Mouse (Mus musculus) embryonic facial prominence, embryonic 14.5 days (tissue): ENCODE measurements around the gene Zfyve28. TPM values are rescaled to one million over a fixed set of nuclear protein-coding genes. Genes with fewer than 3 reads are reported as not detected.

Experiments
- ATAC-seq: fragments of 200-750 bp; cut with Nextera tagmentation; 2 replicates; pipeline ENCODE4 v1.8.0; 2017; ENCODE audit warnings: low read depth, moderate number of reproducible peaks, moderate TSS enrichment
- DNase-seq: peaks from one replicate; pipeline ENCODE4 v3.0.0-alpha.2; 2015; ENCODE audit warnings: low spot score
- H3K27ac ChIP-seq: fragments of 300-500 bp; sonication (generic); replicated peaks from 2 replicates; pipeline ENCODE4 v1.5.1; 2014; ENCODE audit warnings: low read depth, mild to moderate bottlenecking, low read length, moderate library complexity
- H3K27me3 ChIP-seq: fragments of 300-500 bp; sonication (generic); replicated peaks from 2 replicates; pipeline ENCODE4 v1.6.1; 2014; ENCODE audit warnings: low read length; ENCODE audit not compliant: control insufficient read depth, insufficient read depth
- H3K36me3 ChIP-seq: fragments of 300-500 bp; sonication (generic); 2 replicates; pipeline ENCODE4 v1.6.1; 2014; ENCODE audit warnings: low read length, mixed read lengths; ENCODE audit not compliant: control insufficient read depth, insufficient read depth
- H3K4me1 ChIP-seq: fragments of 300-500 bp; sonication (generic); 2 replicates; pipeline ENCODE4 v1.6.1; 2014; ENCODE audit warnings: antibody characterized with exemption, low read length; ENCODE audit not compliant: control insufficient read depth, insufficient read depth
- H3K4me2 ChIP-seq: fragments of 300-500 bp; sonication (generic); 2 replicates; pipeline ENCODE4 v1.6.1; 2014; ENCODE audit warnings: low read depth, mild to moderate bottlenecking, low read length, moderate library complexity, mixed read lengths
- H3K4me3 ChIP-seq: fragments of 300-500 bp; sonication (generic); 2 replicates; pipeline ENCODE4 v1.5.1; 2014; ENCODE audit warnings: low read depth, mild to moderate bottlenecking, low read length
- H3K9ac ChIP-seq: fragments of 300-500 bp; sonication (generic); 2 replicates; pipeline ENCODE4 v1.6.1; 2014; ENCODE audit warnings: low read depth, mild to moderate bottlenecking, low read length, moderate library complexity, mixed read lengths
- H3K9me3 ChIP-seq: fragments of 300-500 bp; sonication (generic); 2 replicates; pipeline ENCODE4 v1.6.1; 2016; ENCODE audit warnings: low read length; ENCODE audit not compliant: control insufficient read depth
- WGBS: fragments of 180-500 bp; shearing (Covaris S2); extraction: QIAGEN DNeasy Blood & Tissue Kit; methylation state at CpG from one replicate; pipeline ENCODE4 v1.1.7; 2014; 5-methylcytosine and 5-hydroxymethylcytosine counted together
- polyA plus RNA-seq: library from polyadenylated mRNA; unstranded; fragments of >200 nt; fragmentation: Nextera tagmentation; extraction: Ambion mirVana; gene quantifications from 2 replicates; pipeline ENCODE4 v1.2.1, GENCODE M21; 2014

The Zfyve28 gene
- polyA plus RNA-seq, 1 experiment from 2014 or later, result 1.7 TPM

GRCm38 (mm10) chr5:34269921-34270465 is 18.3 kb downstream of the Zfyve28 start:
- Histone ChIP-seq H3K4me3 (no peak overlapping the region), H3K9me3 (no peaks in the 10 kb centered on the region), H3K4me1 (no peaks in the 10 kb centered on the region; the same call in 1 of the 2 replicates), H3K27me3 (no peaks in the 10 kb centered on the region), H3K27ac (no peak overlapping the region), H3K4me2 (no peak overlapping the region), H3K9ac (no peak overlapping the region), H3K36me3 (no peaks in the 10 kb centered on the region)
- ATAC-seq (no peak), DNase-seq (no peak)
- 64% methylated on average over 12 of the region's 12 CpGs for WGBS

DNA sequence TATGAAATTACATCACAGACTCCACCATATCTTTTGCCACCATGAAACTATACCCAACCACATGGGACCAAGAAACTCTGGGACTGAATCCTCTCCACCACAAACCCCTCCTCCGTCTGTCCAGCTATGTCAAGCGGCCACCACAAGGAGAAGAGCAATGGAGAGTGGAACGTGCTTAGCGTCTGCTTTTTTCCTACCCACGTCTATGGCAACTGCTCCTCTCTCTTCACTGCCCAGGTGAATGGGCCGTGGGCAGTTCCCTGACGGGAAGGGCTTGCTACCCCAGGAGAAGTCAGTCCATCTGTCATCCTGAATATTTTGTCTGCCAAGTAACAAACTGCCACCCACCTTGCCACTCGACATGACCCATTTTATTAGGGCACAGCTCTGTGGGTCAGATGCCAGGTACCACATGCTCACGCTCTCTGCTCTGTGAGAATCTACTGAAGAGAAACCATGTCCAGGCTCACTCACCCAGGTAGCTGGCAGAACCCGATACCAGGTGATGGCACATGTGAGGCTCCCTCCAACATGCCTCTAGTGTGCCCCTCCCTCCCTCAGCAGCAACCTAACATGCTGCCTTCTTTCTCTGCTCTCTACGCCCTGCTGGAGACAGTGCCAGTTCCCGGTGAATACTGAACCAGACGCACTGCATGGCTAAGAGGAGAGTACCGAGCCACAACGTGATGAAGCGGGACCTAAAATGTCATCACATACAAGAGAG is 18.9 kb downstream of the Zfyve28 start:
- Histone ChIP-seq H3K9me3 (no peaks in the 10 kb centered on the region), H3K36me3 (no peaks in the 10 kb centered on the region), H3K9ac (no peak overlapping the region), H3K4me2 (no peak overlapping the region), H3K4me3 (no peak overlapping the region), H3K4me1 (no peaks in the 10 kb centered on the region; the same call in 1 of the 2 replicates), H3K27me3 (no peaks in the 10 kb centered on the region), H3K27ac (no peak overlapping the region)
- DNase-seq, result no peak
- WGBS, result 79% methylated on average over 16 of the region's 16 CpGs
- ATAC-seq, result no peak

DNA sequence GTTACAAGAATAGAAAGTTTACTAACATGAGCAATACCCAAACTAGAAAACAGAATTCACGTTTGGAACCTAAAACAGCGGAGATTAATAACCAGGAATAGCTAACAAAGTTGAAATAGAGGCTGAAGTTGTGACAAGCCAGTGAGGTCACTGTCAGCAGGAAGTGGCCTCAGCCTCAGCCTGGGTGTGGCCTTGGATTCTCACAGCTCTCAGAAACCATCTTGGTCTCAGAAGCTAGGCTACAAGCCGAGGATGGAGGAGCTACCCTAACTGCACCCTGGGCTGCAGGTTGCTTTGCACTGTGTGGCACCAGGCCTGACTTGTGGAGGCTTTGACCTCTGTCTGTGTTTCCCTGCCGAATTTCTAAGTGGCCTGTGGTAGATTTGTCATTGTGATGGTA is 22.2 kb downstream of the Zfyve28 start:
- H3K36me3 ChIP-seq, result no peaks in the 10 kb centered on the region
- H3K9me3 ChIP-seq, result no peaks in the 10 kb centered on the region
- H3K27me3 ChIP-seq, result no peaks in the 10 kb centered on the region
- no peaks in the 10 kb centered on the region for H3K4me1 ChIP-seq
- DNase-seq (no peak), ATAC-seq (no peak)
- no peak overlapping the region for H3K27ac ChIP-seq
- H3K4me2 ChIP-seq, result no peak overlapping the region
- no peak overlapping the region for H3K9ac ChIP-seq
- no peak overlapping the region for H3K4me3 ChIP-seq
- WGBS, result 67% methylated on average over 4 of the region's 4 CpGs

DNA sequence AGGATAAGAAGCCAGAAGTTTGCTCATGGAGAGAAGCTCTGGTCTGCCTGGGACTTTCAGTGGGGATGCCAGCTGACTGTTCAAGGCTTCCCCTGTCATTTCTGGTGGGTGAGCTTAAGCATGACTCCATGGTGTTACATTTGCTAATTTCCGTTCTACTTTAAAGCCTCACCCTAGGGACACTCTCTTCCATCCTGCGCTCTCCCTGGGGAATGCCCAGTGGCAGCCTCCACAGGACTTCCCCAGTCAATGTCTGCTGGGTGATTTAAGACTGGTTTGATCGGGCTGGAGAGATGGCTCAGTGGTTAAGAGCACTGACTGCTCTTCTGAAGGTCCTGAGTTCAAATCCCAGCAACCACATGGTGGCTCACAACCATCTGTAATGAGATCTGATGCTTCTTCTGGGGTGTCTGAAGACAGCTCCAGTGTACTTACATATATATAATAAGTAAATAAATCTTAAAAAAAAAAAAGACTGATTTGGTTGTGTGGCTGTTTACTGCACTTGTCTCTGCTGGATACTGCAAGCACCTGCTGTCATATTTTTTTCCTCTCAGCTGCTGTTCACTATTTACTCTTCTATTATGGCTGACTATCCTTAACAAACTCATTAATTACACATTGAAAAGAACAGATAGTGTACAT is 29.0 kb downstream of the Zfyve28 start:
- H3K9me3 ChIP-seq, result no peaks in the 10 kb centered on the region
- no peak overlapping the region for H3K27ac ChIP-seq
- H3K4me3 ChIP-seq, result no peak overlapping the region
- H3K4me1 ChIP-seq, result no peaks in the 10 kb centered on the region
- no peak overlapping the region for H3K9ac ChIP-seq
- no peak overlapping the region for H3K4me2 ChIP-seq
- no peaks in the 10 kb centered on the region; the same call in 1 of the 2 replicates for H3K27me3 ChIP-seq
- 58% methylated on average over 3 of the region's 3 CpGs for WGBS
- DNase-seq (no peak), ATAC-seq (no peak)
- H3K36me3 ChIP-seq, result no peaks in the 10 kb centered on the region

GRCm38 (mm10) chr5:34255189-34255588 is 33.1 kb downstream of the Zfyve28 start:
- H3K4me3 ChIP-seq, result no peak overlapping the region
- peaks cover 14% of the 10 kb centered on the region for H3K4me1 ChIP-seq
- ATAC-seq (no peak), DNase-seq (no peak)
- H3K4me2 ChIP-seq, result no peak overlapping the region
- 72% methylated on average over 3 of the region's 3 CpGs for WGBS
- no peaks in the 10 kb centered on the region for H3K9me3 ChIP-seq
- no peaks in the 10 kb centered on the region for H3K36me3 ChIP-seq
- no peak overlapping the region for H3K27ac ChIP-seq
- H3K9ac ChIP-seq, result no peak overlapping the region
- no peaks in the 10 kb centered on the region; the same call in 1 of the 2 replicates for H3K27me3 ChIP-seq

- Histone ChIP-seq H3K9me3 (no peaks in the 10 kb centered on the region), H3K36me3 (no peaks in the 10 kb centered on the region), H3K27me3 (no peaks in the 10 kb centered on the region; the same call in 1 of the 2 replicates), H3K4me3 (no peak overlapping the region), H3K9ac (no peak overlapping the region), H3K27ac (no peak overlapping the region), H3K4me1 (peaks cover 14% of the 10 kb centered on the region), H3K4me2 (no peak overlapping the region)
- ATAC-seq, result no peak
- DNase-seq, result no peak
- WGBS, result 65% methylated on average over 8 of the region's 8 CpGs
These were observed 33.9 kb downstream of the Zfyve28 start for GRCm38 (mm10) chr5:34254309-34254708.

DNA sequence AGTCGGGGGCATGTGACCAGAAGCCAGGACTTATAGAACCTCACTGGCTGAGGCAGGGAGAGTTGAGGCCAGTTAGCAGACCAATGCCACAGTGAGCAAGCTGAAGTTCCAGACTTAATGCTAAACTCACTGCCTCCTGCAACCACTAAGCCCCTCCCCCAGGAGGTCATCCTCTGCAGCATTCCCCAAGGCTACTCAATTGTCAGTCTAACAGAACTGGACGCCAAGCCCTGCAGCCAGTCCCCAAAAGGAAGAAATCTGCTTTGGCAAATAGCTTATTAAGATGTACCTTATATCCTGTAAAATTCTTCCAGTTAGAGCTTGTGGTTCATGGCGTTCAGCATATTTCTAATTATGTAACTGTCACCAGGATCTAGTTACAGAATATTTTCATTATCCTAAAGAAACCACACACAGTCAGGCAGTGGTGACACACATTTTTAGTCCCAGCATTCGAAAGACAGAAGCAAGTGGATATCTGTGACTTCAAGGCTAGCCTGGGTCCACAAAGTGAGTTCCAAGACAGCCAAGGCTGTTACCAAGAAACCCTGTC is 35.2 kb downstream of the Zfyve28 start:
- 40% methylated on average over 4 of the region's 4 CpGs for WGBS
- H3K9me3 ChIP-seq, result no peaks in the 10 kb centered on the region
- ATAC-seq (no peak), DNase-seq (peak; percentile 24)
- H3K4me3 ChIP-seq, result no peak overlapping the region
- H3K27me3 ChIP-seq, result no peaks in the 10 kb centered on the region; the same call in 1 of the 2 replicates
- H3K36me3 ChIP-seq, result no peaks in the 10 kb centered on the region
- no peak overlapping the region for H3K27ac ChIP-seq
- no peak overlapping the region for H3K9ac ChIP-seq
- H3K4me2 ChIP-seq, result no peak overlapping the region
- peaks cover 14% of the 10 kb centered on the region for H3K4me1 ChIP-seq

- no peak overlapping the region for H3K4me2 ChIP-seq
- peak; percentile 87 for DNase-seq
- H3K4me1 ChIP-seq, result peaks cover 14% of the 10 kb centered on the region
- H3K9ac ChIP-seq, result no peak overlapping the region
- no peaks in the 10 kb centered on the region; the same call in 1 of the 2 replicates for H3K27me3 ChIP-seq
- no peak overlapping the region for H3K4me3 ChIP-seq
- WGBS, result 16% methylated on average over 4 of the region's 4 CpGs
- H3K9me3 ChIP-seq, result no peaks in the 10 kb centered on the region
- H3K27ac ChIP-seq, result no peak overlapping the region
- H3K36me3 ChIP-seq, result no peaks in the 10 kb centered on the region
- ATAC-seq, result peak; percentile 81
These were observed 35.8 kb downstream of the Zfyve28 start for GRCm38 (mm10) chr5:34252307-34252966.
